Mouse (Mus musculus) splenic B cell, adult 2 months (primary cell): ENCODE measurements around the gene C87436.

Source experiments
- DNase-seq: peaks from one replicate; pipeline ENCODE4 v3.0.0-alpha.2; 2011; ENCODE audit warnings: low read depth, low spot score
- H3K27me3 ChIP-seq: 2 replicates; pipeline ENCODE4 v1.6.1; 2012; ENCODE audit warnings: mild to moderate bottlenecking, low read length, moderate library complexity, mixed read lengths; ENCODE audit not compliant: control insufficient read depth, poor library complexity, insufficient read depth, severe bottlenecking
- H3K36me3 ChIP-seq: 2 replicates; pipeline ENCODE4 v1.6.1; 2012; ENCODE audit warnings: mild to moderate bottlenecking, low read length, moderate library complexity, mixed read lengths; ENCODE audit not compliant: control insufficient read depth, poor library complexity, insufficient read depth, severe bottlenecking

The C87436 gene

DNA sequence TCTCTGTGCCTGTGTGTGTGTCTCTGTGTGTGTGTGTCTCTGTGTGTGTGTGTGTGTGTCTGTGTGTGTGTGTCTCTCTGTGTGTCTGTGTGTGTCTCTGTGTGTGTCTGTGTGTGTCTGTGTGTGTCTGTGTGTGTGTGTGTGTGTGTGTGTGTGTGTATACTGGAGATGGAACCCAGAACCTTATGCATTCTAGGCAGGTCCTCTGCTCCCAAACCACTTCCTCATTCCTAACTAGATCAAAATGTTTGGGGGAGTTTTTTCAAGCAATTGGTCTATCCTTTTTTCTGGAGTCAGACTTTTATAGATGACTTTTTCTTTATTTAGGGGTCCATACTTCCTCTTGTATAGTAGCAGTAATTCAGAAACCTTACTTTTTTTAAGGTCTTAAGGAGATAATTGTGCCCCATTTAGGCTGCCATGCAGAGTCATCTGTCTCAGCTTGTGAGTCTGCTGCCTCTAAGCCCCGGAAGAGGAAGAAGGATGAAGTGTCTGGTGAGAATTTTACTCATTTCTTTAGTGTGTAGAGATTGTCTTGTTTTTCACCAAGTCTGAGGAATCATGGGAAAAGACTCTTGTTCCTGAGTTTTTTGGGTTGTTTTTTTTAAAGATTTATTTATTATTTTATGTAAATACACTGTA, 8.9 kb downstream of the C87436 start:
- Histone ChIP-seq H3K27me3 (no peaks in the 10 kb centered on the region), H3K36me3 (peaks cover 10% of the 10 kb centered on the region; the same call in 1 of the 2 replicates)
- peak; percentile 18 for DNase-seq

DNA sequence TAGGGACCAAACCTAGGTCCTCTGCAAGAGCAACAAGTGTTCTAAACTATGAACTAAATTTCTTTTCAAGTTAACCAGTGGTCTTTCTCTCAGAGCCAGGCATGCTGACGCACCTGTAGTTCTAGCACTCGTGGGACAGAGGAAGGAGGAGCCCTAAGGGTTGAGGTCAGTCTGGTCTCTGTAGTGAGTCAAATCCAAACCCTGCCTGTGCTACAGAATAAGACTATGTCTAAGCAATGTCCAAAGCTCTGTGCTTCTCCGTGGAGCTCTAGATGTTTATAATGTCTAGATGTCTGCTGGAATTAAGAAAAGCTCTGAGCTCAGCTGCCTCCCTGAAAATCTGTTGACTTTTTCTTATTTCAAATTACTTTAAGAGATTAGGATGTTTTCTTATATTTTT, 18.6 kb downstream of the C87436 start:
- DNase-seq = no peak
- peaks cover 19% of the 10 kb centered on the region for H3K36me3 ChIP-seq

GRCm38 (mm10) chr6:86463079-86463478, 24.9 kb downstream of the C87436 start:
- Histone ChIP-seq H3K36me3 (peaks cover 18% of the 10 kb centered on the region), H3K27me3 (no peaks in the 10 kb centered on the region)

More for the DNA sequence above, 18.6 kb downstream of the C87436 start:
- no peaks in the 10 kb centered on the region for H3K27me3 ChIP-seq

DNA sequence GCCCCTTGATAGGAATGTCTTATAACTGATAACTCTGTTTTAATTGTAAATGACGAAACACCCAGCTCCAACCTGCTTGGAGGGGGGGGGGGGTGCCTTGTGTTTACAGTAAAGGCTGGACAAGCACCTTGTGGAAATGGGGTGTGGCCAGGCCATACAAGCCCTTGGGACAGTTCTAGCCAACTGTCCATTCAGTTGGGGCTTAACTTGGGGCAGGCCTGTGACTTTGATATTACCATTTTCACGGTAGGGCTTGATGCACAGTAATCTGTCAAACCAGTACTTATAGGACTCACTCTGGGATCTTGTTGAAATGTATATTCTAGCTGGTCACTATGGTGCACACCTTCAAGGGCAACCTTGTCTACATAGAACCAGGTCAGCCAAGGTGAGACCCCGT, 33.1 kb downstream of the C87436 start:
- DNase-seq = no peak
- Histone ChIP-seq H3K36me3 (peaks cover 4% of the 10 kb centered on the region), H3K27me3 (no peaks in the 10 kb centered on the region)

More at GRCm38 (mm10) chr6:86463079-86463478, 24.9 kb downstream of the C87436 start:
- DNase-seq = no peak

DNA sequence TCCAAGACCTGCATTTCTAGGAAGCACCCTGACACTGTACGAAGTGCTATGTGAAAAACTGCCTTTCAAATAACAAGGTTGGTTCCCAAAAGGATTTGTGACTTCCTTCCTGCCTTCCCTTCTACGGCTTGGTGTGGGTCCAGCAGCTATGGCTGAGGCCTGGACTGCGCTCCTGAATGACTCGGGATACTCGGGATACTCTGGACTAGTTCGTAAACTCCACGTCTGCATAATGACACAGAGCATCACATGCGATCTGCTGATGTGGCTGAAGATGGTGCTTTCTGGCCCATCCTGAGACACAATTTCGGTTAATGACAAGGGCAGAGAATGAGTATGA, 33.6 kb downstream of the C87436 start:
- no peaks in the 10 kb centered on the region for H3K27me3 ChIP-seq
- no peak for DNase-seq
- H3K36me3 ChIP-seq = peaks cover 2% of the 10 kb centered on the region

- Histone ChIP-seq H3K36me3 (no peaks in the 10 kb centered on the region; the same call in none of the 2 replicates), H3K27me3 (no peaks in the 10 kb centered on the region)
- peak; percentile 100 for DNase-seq
Observed at GRCm38 (mm10) chr6:86472100-86472955, 34.2 kb downstream of the C87436 start.

- DNase-seq = no peak
- Histone ChIP-seq H3K36me3 (no peaks in the 10 kb centered on the region; the same call in none of the 2 replicates), H3K27me3 (no peaks in the 10 kb centered on the region)
Observed at GRCm38 (mm10) chr6:86473077-86473476, 34.9 kb downstream of the C87436 start.

DNA sequence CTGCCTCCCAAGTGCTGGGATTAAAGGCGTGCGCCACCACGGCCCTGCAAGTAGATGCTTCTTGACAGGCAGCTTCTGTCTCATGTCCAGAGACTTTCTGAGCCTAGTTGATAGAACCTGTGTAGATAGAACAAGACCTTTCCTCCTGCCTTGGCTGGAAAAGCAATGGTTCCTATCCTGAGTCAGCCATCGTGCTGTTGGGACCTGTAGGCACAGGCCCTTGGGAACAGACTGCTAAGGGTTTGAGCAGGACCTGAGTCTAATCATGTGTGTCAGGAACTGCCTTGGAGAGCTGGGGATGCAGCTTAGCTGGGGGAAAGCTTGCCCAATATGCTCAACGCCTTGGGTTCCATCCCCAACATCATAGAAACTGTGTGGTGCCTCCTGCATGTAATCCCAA, 35.9 kb downstream of the C87436 start:
- Histone ChIP-seq H3K36me3 (no peaks in the 10 kb centered on the region; the same call in none of the 2 replicates), H3K27me3 (no peaks in the 10 kb centered on the region)
- DNase-seq = no peak

DNA sequence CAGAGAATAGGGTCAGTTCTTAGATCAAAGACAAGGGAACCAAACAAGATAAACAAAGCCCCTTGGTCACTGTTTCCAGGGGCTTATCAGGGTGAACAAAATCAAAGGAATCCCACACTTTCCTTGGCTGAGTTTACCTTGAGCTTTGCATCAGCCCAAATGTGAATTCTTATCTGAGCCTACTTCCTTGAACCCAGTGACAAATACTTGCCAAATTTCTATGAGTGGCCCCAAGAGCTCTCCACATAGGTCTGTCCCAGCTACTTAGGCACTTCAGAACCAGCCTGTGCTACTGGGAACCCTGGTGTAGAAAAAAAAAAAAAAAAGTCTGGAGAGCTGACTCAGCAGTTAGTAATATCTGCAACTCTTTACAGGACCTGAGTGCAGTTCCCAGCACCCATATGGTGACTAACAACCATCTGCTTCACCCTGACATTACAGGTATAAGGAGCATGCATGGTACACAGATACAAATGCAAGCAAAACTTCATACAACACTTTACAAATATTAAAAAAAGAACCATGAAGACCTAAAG, 36.5 kb downstream of the C87436 start:
- no peaks in the 10 kb centered on the region for H3K27me3 ChIP-seq
- no peak for DNase-seq
- no peaks in the 10 kb centered on the region; the same call in 1 of the 2 replicates for H3K36me3 ChIP-seq

DNA sequence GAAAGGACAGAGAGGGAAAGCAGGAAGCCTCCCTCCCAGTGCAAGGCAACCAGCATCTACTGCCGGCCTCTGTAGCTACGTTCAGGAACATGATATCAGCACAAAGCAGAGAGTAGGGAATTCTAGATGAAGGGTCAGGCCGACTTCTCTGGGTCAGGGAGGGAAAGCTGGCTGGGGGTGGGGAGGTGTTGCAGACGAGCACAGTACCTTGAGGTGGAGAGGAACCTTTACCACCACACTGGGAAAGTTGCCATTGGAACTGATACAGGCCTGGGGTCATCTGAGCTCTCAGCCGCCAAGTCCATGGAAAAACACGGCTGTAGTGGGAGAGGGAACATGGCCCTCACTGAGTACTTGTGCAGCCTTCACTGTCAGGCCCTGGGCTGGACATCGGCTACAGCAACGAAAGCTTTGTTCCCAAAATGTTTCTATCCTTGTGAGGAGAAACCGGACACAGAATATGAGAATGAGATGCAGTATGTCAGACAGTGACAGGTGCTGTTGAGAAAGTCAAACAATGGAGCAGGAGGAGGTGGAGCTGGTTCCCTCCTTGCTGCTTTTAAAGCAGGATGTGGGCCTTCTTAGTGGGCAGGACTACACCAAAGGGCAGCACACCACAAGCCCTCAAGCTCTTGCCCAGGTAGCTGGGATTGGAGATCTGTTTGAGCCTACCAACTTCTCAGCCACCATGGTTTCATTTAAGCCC, 37.4 kb downstream of the C87436 start:
- H3K27me3 ChIP-seq = no peaks in the 10 kb centered on the region
- no peak for DNase-seq
- H3K36me3 ChIP-seq = no peaks in the 10 kb centered on the region; the same call in 1 of the 2 replicates

DNA sequence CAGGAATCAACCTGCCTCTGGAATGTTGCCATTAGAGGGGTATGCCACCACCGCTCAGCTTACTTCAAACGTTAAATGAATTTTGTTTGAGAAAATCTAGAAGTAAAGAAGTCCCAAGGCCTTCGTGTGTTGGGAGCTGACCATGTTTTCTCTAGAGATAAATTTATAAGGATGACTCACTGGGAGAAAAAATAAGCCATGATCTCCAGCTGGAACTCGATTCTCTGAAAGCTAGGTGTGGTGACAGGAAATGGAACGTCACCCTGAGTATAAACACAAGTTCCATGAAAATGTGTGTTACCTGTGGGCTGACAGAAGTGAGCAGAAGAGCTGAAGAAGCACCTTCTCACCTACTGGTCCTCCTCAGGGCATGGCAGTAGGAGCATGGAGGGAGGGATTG, 38.8 kb downstream of the C87436 start:
- DNase-seq = no peak
- H3K36me3 ChIP-seq = no peaks in the 10 kb centered on the region
- no peaks in the 10 kb centered on the region for H3K27me3 ChIP-seq

- no peak for DNase-seq
- Histone ChIP-seq H3K27me3 (no peaks in the 10 kb centered on the region), H3K36me3 (no peaks in the 10 kb centered on the region)
Observed at GRCm38 (mm10) chr6:86479311-86479710, 41.1 kb downstream of the C87436 start.

DNA sequence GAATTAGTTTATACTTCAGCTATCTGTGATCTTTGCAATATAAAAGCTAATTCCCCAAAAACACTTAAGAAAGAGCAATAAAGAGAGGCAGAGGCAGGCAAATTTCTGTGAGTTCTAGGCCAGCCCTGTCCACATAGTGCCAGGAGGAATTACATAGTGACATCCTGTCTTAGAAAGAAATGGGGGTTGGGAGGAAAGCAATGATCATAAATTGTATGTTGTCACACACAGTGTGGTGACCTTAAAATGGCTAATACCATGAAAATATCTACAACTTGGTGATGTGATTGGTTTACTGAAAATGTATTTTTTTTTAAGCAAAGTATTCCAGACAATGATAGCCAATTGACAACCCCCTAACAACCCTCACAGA, 41.6 kb downstream of the C87436 start:
- DNase-seq = no peak
- no peaks in the 10 kb centered on the region for H3K27me3 ChIP-seq
- H3K36me3 ChIP-seq = no peaks in the 10 kb centered on the region

GRCm38 (mm10) chr6:86480189-86480831, 42.1 kb downstream of the C87436 start:
- H3K27me3 ChIP-seq = no peaks in the 10 kb centered on the region
- H3K36me3 ChIP-seq = no peaks in the 10 kb centered on the region
- no peak for DNase-seq
